Mouse (Mus musculus) liver, postnatal 0 days (tissue): ENCODE results near the gene Cavin1.

Source experiments
- CTCF ChIP-seq: sonication (generic); IDR thresholded peaks from 2 replicates; pipeline ENCODE4 v1.5.1; 2016; ENCODE audit warnings: antibody characterized with exemption, low read depth
- EP300 ChIP-seq: IDR thresholded peaks from 2 replicates; pipeline ENCODE4 v1.6.1; 2016; ENCODE audit warnings: antibody characterized with exemption, low read depth, mild to moderate bottlenecking

- no peak for TF ChIP-seq CTCF
- TF ChIP-seq EP300 = no peak
Observed at GRCm38 (mm10) chr11:100962371-100962911, 8.2 kb downstream of the Cavin1 start.
